22 mouse cellular contexts compared by ENCODE assay signal in the genomic region with DNA sequence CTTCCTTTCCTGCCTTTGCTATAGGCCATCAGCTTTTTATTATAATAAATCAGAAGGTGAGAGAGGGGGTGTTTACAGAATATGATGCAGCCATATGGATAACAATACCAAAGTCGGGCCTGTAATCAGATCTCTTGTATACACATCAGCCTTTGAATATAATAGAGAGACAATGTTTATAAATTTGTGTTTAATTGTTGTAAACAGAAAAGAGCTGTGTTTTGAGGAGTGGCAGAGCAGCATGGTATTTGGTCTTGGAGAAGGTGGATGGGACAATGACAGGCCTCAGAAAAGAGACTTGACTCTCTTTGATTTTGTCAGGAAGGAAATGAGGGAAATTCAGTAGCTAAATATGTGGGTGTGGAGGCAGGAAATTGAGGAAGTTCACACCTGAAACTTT. TPM values are rescaled to one million over a fixed set of nuclear protein-coding genes. Genes with fewer than 3 reads are reported as not detected.
DNase-seq lines count a peak whose midpoint lies in the region; ATAC-seq and TF ChIP-seq lines count a peak whose summit lies in the region.
"Had no signal": no experiment of that assay in that cellular context is flagged by ENCODE, and none has a peak within 500 bp of the region (broad histone marks: within the 10 kb centered on the region; RNA-seq: fewer than 3 reads in every experiment).

No protein-coding gene starts in this region.

- peaks cover 45% of the 10 kb centered on the region for H3K4me1 ChIP-seq in heart, embryonic 13.5 days
- H3K4me1 ChIP-seq in kidney, adult 2 months (ENCODE audit: control insufficient read depth, insufficient read depth, low read length), result peaks cover 13% of the 10 kb centered on the region
- H3K4me1 ChIP-seq in lung, embryonic 14.5 days (ENCODE audit: insufficient read depth), result peaks cover 17% of the 10 kb centered on the region; the same call in 1 of the 2 replicates
- no peaks in the 10 kb centered on the region; the same call in 1 of the 2 replicates for H3K4me1 ChIP-seq in lung, postnatal 0 days (ENCODE audit: insufficient read depth, low read depth, low read length)

- H3K36me3 ChIP-seq in heart, embryonic 13.5 days, result no peaks in the 10 kb centered on the region
- no peaks in the 10 kb centered on the region for H3K36me3 ChIP-seq in kidney, adult 2 months (ENCODE audit: control insufficient read depth, insufficient read depth, low read length)
- no peaks in the 10 kb centered on the region for H3K36me3 ChIP-seq in lung, embryonic 14.5 days (ENCODE audit: insufficient read depth)
- H3K36me3 ChIP-seq in lung, postnatal 0 days (ENCODE audit: insufficient read depth, low read length), result no peaks in the 10 kb centered on the region
- H3K36me3 ChIP-seq: G1E had no signal

- ATAC-seq in heart, embryonic 13.5 days (ENCODE audit: extremely low read depth, insufficient number of reproducible peaks, low FRiP score, low TSS enrichment), result no peak
- no peak for ATAC-seq in lung, embryonic 14.5 days (ENCODE audit: insufficient read depth)
- peak; percentile 3; the same call in 1 of the 2 replicates for ATAC-seq in lung, postnatal 0 days
- ATAC-seq: activated CD4-positive, CD25-positive, alpha-beta regulatory T cell, adult 4 months; CD4-positive, CD25-positive, alpha-beta regulatory T cell, adult 4 months; Patski had no signal

- no peak overlapping the region for H3K4me2 ChIP-seq in heart, embryonic 13.5 days
- no peak overlapping the region for H3K4me2 ChIP-seq in lung, embryonic 14.5 days
- H3K4me2 ChIP-seq in lung, postnatal 0 days (replicated peaks; ENCODE audit: low read depth, low read length), result no peak overlapping the region

- H3K9ac ChIP-seq in heart, embryonic 13.5 days, result no peak overlapping the region
- no peak overlapping the region for H3K9ac ChIP-seq in lung, embryonic 14.5 days
- no peak overlapping the region for H3K9ac ChIP-seq in lung, postnatal 0 days (replicated peaks; ENCODE audit: low read depth)

- no peak for DNase-seq in heart, adult 8-10 months (ENCODE audit: low spot score)
- peak; percentile 13 for DNase-seq in kidney, adult 2 months
- DNase-seq in kidney, adult 8-10 months, result no peak
- DNase-seq in lung, embryonic 14.5 days, result peak; percentile 21
- DNase-seq in lung, postnatal 14 days, result no peak
- DNase-seq in lung, postnatal 0 days (ENCODE audit: low spot score), result peak; percentile 53
- DNase-seq in lung, postnatal 10 days, result no peak
- DNase-seq: adrenal gland, adult 2 months; adrenal gland, adult 8-10 months; adrenal gland, postnatal 10 days; adrenal gland, postnatal 14 days; adrenal gland, postnatal 25 days; adrenal gland, postnatal 36 days; B cell, adult 2 months; cerebellum, adult 11 months; cerebellum, adult 11-12 months had no signal

- 84% methylated on average over 1 of the region's 1 CpGs for WGBS in heart, embryonic 13.5 days
- 82% methylated on average over 1 of the region's 1 CpGs for WGBS in kidney, adult 2 months
- 24% methylated on average over 1 of the region's 1 CpGs for WGBS in lung, embryonic 14.5 days
- 51% methylated on average over 1 of the region's 1 CpGs for WGBS in lung, postnatal 0 days

- H3K27ac ChIP-seq in heart, embryonic 13.5 days (replicated peaks), result 0 out of 2 replicates have a peak overlapping the region, but pooled peaks have one; percentile 88
- no peak overlapping the region for H3K27ac ChIP-seq in kidney, adult 2 months (ENCODE audit: insufficient read depth, low read depth, low read length)
- no peak overlapping the region for H3K27ac ChIP-seq in lung, embryonic 14.5 days (ENCODE audit: low read depth)
- no peak overlapping the region for H3K27ac ChIP-seq in lung, postnatal 0 days (ENCODE audit: low read length)

- no peak for TF ChIP-seq POLR2A in kidney, adult 2 months (IDR thresholded peaks at IDR 0.05; ENCODE audit: low read depth, low read length)

- H3K27me3 ChIP-seq in heart, embryonic 13.5 days (replicated peaks), result no peaks in the 10 kb centered on the region
- no peaks in the 10 kb centered on the region for H3K27me3 ChIP-seq in kidney, adult 2 months (replicated peaks; ENCODE audit: control insufficient read depth, insufficient read depth, low read length)
- H3K27me3 ChIP-seq in lung, embryonic 14.5 days (ENCODE audit: insufficient read depth, low read length), result no peaks in the 10 kb centered on the region
- no peaks in the 10 kb centered on the region for H3K27me3 ChIP-seq in lung, postnatal 0 days (replicated peaks; ENCODE audit: insufficient read depth, low read length)
- H3K27me3 ChIP-seq: CH12.LX, Patski had no signal

- no peak for TF ChIP-seq CTCF in kidney, adult 2 months (conservative IDR thresholded peaks at IDR 0.05; ENCODE audit: insufficient read depth, insufficient read length, low read depth, low read length)
- no peak for TF ChIP-seq CTCF in lung, embryonic 14.5 days (IDR thresholded peaks at IDR 0.05; ENCODE audit: low read depth)
- TF ChIP-seq CTCF in lung, postnatal 0 days (IDR thresholded peaks at IDR 0.05), result no peak

- H3K9me3 ChIP-seq in heart, embryonic 13.5 days, result no peaks in the 10 kb centered on the region
- no peaks in the 10 kb centered on the region for H3K9me3 ChIP-seq in lung, embryonic 14.5 days (ENCODE audit: low read depth, low read length)
- H3K9me3 ChIP-seq in lung, postnatal 0 days (ENCODE audit: low read length), result no peaks in the 10 kb centered on the region
- H3K9me3 ChIP-seq: G1E had no signal

- peak; percentile 77 for TF ChIP-seq EP300 in lung, postnatal 0 days (IDR thresholded peaks at IDR 0.05)

- no peak overlapping the region for H3K4me3 ChIP-seq in heart, embryonic 13.5 days
- no peak overlapping the region for H3K4me3 ChIP-seq in kidney, adult 2 months (ENCODE audit: insufficient read depth, low read depth, low read length)
- H3K4me3 ChIP-seq in lung, embryonic 14.5 days (ENCODE audit: low read depth, low read length), result no peak overlapping the region
- no peak overlapping the region for H3K4me3 ChIP-seq in lung, postnatal 0 days (ENCODE audit: low read depth, low read length)

RNA-seq across cellular contexts. Expression of gene Copb1, which starts 56.3 kb away (rescaled TPM):
- 79.0 and 80.6 TPM in 2 replicates for polyA plus RNA-seq in heart, embryonic 13.5 days (2015; fragmentation: Nextera tagmentation; extraction: Ambion mirVana)
- total RNA-seq in heart, adult 8-10 months (2022), result 10 to 100 TPM; 35.2 to 41.6 (median 38.7) TPM
- 37.1 and 37.4 TPM in 2 replicates for polyA plus RNA-seq in kidney, adult 2 months (2012; rRNA removed)
- 129 and 135 TPM in 2 replicates for polyA plus RNA-seq in lung, embryonic 14.5 days (2014; fragmentation: Nextera tagmentation; extraction: Ambion mirVana)
- 75.1 and 82.2 TPM in 2 replicates for polyA plus RNA-seq in lung, postnatal 0 days (2015; fragmentation: Nextera tagmentation; extraction: Ambion mirVana)

Comparison
In these comparisons a context has a peak if more than half of its experiments do, and no peak if none do; other contexts are left out.
1. DNase-seq: peak in kidney, adult 2 months (single experiment), lung, embryonic 14.5 days (single experiment) and lung, postnatal 0 days (single experiment); none in heart, adult 8-10 months (single experiment), kidney, adult 8-10 months (0 of 2), lung, postnatal 14 days (single experiment) and lung, postnatal 10 days (single experiment).